Mouse (Mus musculus) thymus, adult 2 months (tissue): ENCODE results near the gene Gm12169. TPM values are rescaled to one million over a fixed set of nuclear protein-coding genes. Genes with fewer than 3 reads are reported as not detected.
A peak's percentile ranks its signal among the peaks of the same experiment; 100 is the strongest.
"Not testable (repeated sequence)": the region's sequence is repeated elsewhere in the genome, so short reads cannot be mapped to it uniquely, and the experiment has no call there.

ENCODE experiments used
- DNase-seq: peaks from one replicate; pipeline ENCODE4 v3.0.0; 2021
- H3K27ac ChIP-seq: fragments of 200-500 bp; 2 replicates; pipeline ENCODE4 v1.5.1; 2012; ENCODE audit warnings: low read length, control low read depth; ENCODE audit not compliant: control insufficient read depth, insufficient read depth
- H3K27me3 ChIP-seq: fragments of 200-500 bp; 2 replicates; pipeline ENCODE4 v1.6.1; 2012; ENCODE audit warnings: mild to moderate bottlenecking, low read length, moderate library complexity, mixed read lengths; ENCODE audit not compliant: control insufficient read depth, insufficient read depth
- H3K36me3 ChIP-seq: fragments of 200-500 bp; 2 replicates; pipeline ENCODE4 v1.6.1; 2012; ENCODE audit warnings: mild to moderate bottlenecking, low read length, moderate library complexity; ENCODE audit not compliant: control insufficient read depth, insufficient read depth
- H3K4me1 ChIP-seq: fragments of 200-500 bp; replicated peaks from 2 replicates; pipeline ENCODE4 v1.6.1; 2012; ENCODE audit warnings: low read length; ENCODE audit not compliant: control insufficient read depth, insufficient read depth
- H3K4me3 ChIP-seq: fragments of 200-500 bp; 2 replicates; pipeline ENCODE4 v1.5.1; 2012; ENCODE audit warnings: mild to moderate bottlenecking, low read length, control low read depth, moderate library complexity; ENCODE audit not compliant: control insufficient read depth, insufficient read depth
- CTCF ChIP-seq: fragments of 200-500 bp; IDR thresholded peaks from 2 replicates; pipeline ENCODE4 v1.5.1; 2012; ENCODE audit warnings: mild to moderate bottlenecking, control low read depth, low read length, moderate library complexity, borderline replicate concordance; ENCODE audit not compliant: control insufficient read depth, poor library complexity, insufficient read depth; ENCODE audit errors: extremely low read depth
- POLR2A ChIP-seq: fragments of 200-500 bp; IDR thresholded peaks from 2 replicates; pipeline ENCODE4 v1.6.1; 2012; ENCODE audit warnings: mild to moderate bottlenecking, low read length, control low read depth, moderate library complexity; ENCODE audit not compliant: control insufficient read depth, poor library complexity, insufficient read depth; ENCODE audit errors: extremely low read depth
- WGBS: fragments of 180-500 bp; shearing (Covaris S2); methylation state at CpG from one replicate; pipeline ENCODE4 v1.1.7; 2018; 5-methylcytosine and 5-hydroxymethylcytosine counted together
- polyA plus RNA-seq: library from polyadenylated mRNA; depleted of rRNA; stranded (reverse); fragments of >200 nt; gene quantifications from 2 replicates; pipeline ENCODE4 v1.2.3, GENCODE M21; 2012

Gene Gm12169
- polyA plus RNA-seq, 1 experiment: not detected

DNA sequence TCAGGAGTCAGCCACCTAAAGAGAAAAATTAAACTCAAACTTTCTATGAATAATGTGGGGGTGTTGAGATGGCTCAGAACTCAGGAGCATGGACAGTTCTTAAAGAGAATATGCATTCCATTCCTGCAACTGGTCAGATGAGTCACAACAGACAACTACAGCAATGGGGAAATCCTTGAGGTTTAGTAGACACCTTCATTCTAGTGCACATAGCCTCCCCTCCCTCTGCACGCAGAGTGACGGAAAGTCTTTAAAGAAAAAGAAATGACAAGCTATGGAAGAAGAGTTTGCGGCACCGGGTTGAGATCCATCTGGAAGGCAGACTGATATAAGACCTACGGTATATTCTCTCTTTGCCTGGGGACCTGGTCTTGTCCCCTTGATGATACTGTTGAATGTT lies 14.1 kb upstream of the Gm12169 start:
- H3K4me1 ChIP-seq: no peaks in the 10 kb centered on the region
- H3K27me3 ChIP-seq: no peaks in the 10 kb centered on the region
- H3K27ac ChIP-seq: no peak overlapping the region
- no peak overlapping the region for H3K4me3 ChIP-seq
- no peaks in the 10 kb centered on the region for H3K36me3 ChIP-seq
- TF ChIP-seq POLR2A: no peak
- no peak for TF ChIP-seq CTCF
- DNase-seq: no peak
- 97% methylated on average over 5 of the region's 5 CpGs for WGBS

DNA sequence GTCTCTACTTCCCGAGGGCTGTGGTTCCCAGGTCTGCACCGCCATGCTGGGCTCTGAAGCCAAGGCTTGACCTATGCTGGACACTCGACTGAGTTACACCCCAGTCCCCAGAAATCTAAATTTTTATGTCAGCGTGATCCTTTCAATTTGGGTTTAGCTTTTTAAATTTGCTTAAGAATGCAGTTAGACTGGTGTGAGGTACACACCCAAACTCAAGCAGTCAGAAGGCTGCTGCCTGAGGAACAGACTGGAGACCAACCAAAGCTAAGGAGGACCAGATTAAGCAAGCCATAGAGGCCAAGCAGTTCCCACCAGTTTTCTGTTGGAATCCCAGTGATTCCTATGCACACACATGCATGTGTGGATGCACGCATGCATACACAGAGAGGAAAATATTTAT lies 2.7 kb upstream of the Gm12169 start:
- H3K27me3 ChIP-seq, H3K4me1 ChIP-seq, H3K4me3 ChIP-seq, DNase-seq, H3K27ac ChIP-seq, H3K36me3 ChIP-seq: not testable (repeated sequence)
- 97% methylated on average over 5 of the region's 5 CpGs for WGBS

DNA sequence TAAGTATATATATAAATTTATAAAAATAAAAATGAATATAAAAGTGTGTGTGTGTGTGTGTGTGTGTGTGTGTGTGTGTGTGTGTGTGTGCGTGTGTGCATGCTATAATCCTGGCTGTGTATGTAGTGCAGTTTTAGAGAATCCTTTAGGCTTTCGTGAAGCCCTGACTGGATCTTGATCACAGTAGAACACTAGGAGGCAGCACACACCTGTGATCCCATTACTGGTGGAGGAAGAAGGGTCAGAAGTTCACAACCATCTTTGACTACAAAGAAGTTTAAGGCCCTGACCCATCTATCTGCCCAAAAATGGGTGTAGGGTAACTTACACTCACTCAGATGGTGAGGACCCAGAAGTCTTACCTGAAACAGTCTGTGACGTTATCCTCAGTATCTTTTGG lies 1.3 kb upstream of the Gm12169 start:
- no peak for TF ChIP-seq POLR2A
- no peak for TF ChIP-seq CTCF

DNA sequence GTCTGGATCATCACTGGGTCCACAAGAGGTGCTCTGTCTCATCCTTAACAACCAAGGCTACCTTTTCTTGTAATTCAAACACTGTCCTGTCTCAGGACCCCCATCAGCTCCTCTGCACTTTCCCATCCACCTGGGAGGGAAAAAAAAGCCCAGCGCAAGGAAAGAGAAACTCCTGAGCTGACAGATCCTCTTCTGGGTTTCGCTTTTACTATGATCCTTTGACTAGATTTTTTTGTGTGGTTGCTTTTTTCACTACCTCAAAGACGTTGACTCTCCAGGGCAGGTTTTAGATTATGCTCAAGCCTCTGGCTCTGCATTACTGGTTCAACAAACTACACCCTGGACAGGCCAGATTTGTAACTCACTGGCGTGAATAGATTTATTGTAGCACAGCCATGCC lies 6.1 kb downstream of the Gm12169 start:
- H3K36me3 ChIP-seq: no peaks in the 10 kb centered on the region
- WGBS: 68% methylated on average over 4 of the region's 4 CpGs
- H3K4me1 ChIP-seq: no peaks in the 10 kb centered on the region
- H3K27ac ChIP-seq: no peak overlapping the region
- no peaks in the 10 kb centered on the region for H3K27me3 ChIP-seq
- H3K4me3 ChIP-seq: no peak overlapping the region
- no peak for TF ChIP-seq CTCF
- TF ChIP-seq POLR2A: no peak
- no peak for DNase-seq

More for the DNA sequence above, 1.3 kb upstream of the Gm12169 start:
- Histone ChIP-seq H3K4me3 (no peak overlapping the region), H3K27me3 (no peaks in the 10 kb centered on the region), H3K4me1 (no peaks in the 10 kb centered on the region), H3K36me3 (no peaks in the 10 kb centered on the region), H3K27ac (no peak overlapping the region)
- DNase-seq: peak; percentile 6
- WGBS: 82% methylated on average over 3 of the region's 3 CpGs

DNA sequence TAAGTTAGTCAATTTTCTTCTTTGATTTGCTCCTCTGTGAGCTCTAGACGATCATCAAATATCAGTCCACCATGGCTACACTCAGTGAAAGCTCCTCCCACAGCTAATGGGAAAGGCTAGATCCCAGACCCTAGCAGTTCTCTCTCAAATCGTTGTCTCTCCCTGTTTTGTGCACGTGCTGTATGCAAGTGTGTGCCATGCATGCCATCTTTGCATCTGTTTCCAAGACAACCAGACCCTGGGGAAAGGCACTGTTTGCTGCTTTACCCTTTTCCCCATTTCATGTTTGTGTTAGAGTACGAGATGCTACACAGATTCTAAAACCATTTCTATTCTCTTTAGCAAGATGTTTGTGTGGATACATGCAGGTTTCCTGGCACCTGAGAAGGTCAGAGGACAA lies 13.0 kb downstream of the Gm12169 start:
- Histone ChIP-seq H3K4me1 (no peaks in the 10 kb centered on the region), H3K4me3 (no peak overlapping the region), H3K27me3 (no peaks in the 10 kb centered on the region), H3K27ac (no peak overlapping the region), H3K36me3 (no peaks in the 10 kb centered on the region)
- DNase-seq: no peak
- 90% methylated on average over 4 of the region's 4 CpGs for WGBS
- TF ChIP-seq CTCF (no peak), POLR2A (no peak)

DNA sequence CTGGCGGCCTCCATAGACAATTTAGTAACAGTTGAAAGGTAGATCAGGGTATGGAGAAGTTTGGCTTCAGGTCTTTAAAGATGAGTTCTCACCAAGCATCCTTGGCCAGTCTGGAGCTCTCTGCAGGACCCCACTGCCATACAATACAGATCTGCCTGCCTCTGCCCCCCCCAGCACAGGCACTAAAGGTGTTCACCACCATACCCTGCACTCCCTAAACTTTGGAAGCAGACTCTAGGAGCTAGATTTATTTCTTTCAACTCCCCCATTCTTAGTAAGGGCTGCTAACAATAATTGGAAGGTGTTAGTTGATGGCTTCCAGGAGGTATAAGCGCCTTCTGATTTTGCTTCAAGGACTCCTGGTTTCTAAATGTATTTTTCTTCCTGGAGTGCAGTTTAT lies 19.5 kb downstream of the Gm12169 start:
- 100% methylated on average over 2 of the region's 2 CpGs for WGBS
- H3K27ac ChIP-seq: no peak overlapping the region
- DNase-seq: no peak
- no peaks in the 10 kb centered on the region for H3K36me3 ChIP-seq
- H3K4me1 ChIP-seq: no peaks in the 10 kb centered on the region
- H3K4me3 ChIP-seq: no peak overlapping the region
- TF ChIP-seq POLR2A (no peak), CTCF (no peak)
- H3K27me3 ChIP-seq: no peaks in the 10 kb centered on the region

DNA sequence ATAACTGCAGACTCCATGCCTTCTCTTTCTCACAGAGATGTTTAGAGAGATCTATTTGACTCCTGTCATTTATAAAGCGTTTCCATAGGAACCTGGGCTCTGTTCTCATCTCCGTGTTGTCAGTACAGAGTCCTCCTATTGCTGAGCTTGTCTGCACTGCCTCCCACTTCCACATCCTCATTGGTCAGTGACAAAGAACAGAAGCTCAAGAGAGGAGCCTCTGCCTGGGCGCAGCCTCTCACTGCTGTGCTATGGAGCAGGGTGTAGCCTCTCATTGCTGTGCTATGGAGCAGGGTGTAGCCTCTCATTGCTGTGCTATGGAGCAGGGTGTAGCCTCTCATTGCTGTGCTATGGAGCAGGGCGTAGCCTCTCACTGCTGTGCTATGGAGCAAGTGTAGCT lies 25.7 kb downstream of the Gm12169 start:
- WGBS: 97% methylated on average over 4 of the region's 4 CpGs
- Histone ChIP-seq H3K27me3 (no peaks in the 10 kb centered on the region), H3K4me1 (peaks cover under 1% of the 10 kb centered on the region), H3K36me3 (no peaks in the 10 kb centered on the region), H3K27ac (no peak overlapping the region), H3K4me3 (no peak overlapping the region)
- DNase-seq: no peak
- no peak for TF ChIP-seq POLR2A
- no peak for TF ChIP-seq CTCF
